Mouse (Mus musculus): ENCODE measurements around the gene Ltbp1. TPM values are rescaled to one million over a fixed set of nuclear protein-coding genes. Genes with fewer than 3 reads are reported as not detected.

Ltbp1 gene
- total and polyA plus RNA-seq, 3 experiments = 2.3 to 6.4 (median 2.5) TPM

DNA sequence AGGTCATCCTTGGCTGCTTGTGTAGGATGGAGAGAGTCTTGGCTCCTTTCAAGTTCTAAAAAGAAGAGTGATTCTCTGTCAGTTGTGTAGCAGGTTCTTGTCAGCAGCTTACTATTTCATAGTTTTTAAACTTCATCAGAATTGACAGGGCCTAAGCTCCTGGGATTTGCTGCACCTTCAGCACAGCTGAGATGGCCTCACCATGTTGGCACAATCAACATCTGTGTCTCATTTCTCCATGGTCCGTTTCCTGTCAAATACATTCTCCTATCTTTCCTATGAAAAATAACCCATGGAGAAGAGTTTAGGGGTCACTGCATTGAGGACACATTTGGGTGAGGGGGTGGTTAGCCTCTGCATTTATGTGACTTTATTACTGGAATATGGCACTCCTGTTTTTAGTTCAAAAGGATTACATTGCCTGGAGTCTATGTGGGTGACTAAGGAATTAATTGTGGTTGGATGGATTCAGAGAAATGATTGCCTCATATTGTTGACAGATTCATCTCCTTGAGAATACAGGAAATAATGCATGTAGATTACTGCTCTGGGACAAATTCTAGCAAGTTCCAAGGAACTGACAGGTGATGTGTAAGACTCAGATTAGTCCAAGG, 299.5 kb downstream of the Ltbp1 start:
- H3K4me2 ChIP-seq (ENCODE audit: insufficient read depth, low read depth, poor library complexity, severe bottlenecking) = no peak overlapping the region
- TF ChIP-seq JUND (conservative IDR thresholded peaks at IDR 0.05; ENCODE audit: low read depth, low read length) (no peak), MYC (IDR thresholded peaks at IDR 0.05; ENCODE audit: low read depth, low read length) (no peak)
- H3K9me3 ChIP-seq (replicated peaks; ENCODE audit: low read length) = no peaks in the 10 kb centered on the region
- in situ Hi-C loops (cut with MboI; ENCODE audit: low pct_ligation_motif_present, low pct_unique_long_range_greater_than_20kb, low sequenced_read_pairs) (no loop called here), dilution Hi-C loops (cut with MboI; ENCODE audit: extremely low pct_ligation_motif_present, extremely low pct_unique_long_range_greater_than_20kb, low sequenced_read_pairs) (no loop called here)
- no peak overlapping the region for H3K27ac ChIP-seq (ENCODE audit: insufficient read depth, low read depth)
- H3K4me1 ChIP-seq (ENCODE audit: control insufficient read depth in 1 of 2, insufficient read depth in 2 of 2) = 0 out of 4 replicates have a peak, but pooled peaks cover 0 to 2% of the 10 kb centered on the region in 2 experiments
- H3K9ac ChIP-seq (ENCODE audit: insufficient read depth, low read depth) = no peak overlapping the region
- H3K36me3 ChIP-seq (replicated peaks in 1 of 2; ENCODE audit: control insufficient read depth in 1 of 2, insufficient read depth in 1 of 2, low read length in 1 of 2) = no peaks in the 10 kb centered on the region
- no peaks in the 10 kb centered on the region for H3K27me3 ChIP-seq (replicated peaks)
- no peak for DNase-seq (ENCODE audit: extremely low read depth)
- no peak overlapping the region for H3K4me3 ChIP-seq (replicated peaks in 1 of 3; ENCODE audit: low read depth in 2 of 3, low read length in 2 of 3, poor library complexity in 1 of 3)
- no peaks in the 10 kb centered on the region for H3K79me2 ChIP-seq (replicated peaks; ENCODE audit: control insufficient read depth, extremely low read depth, insufficient read depth, poor library complexity, severe bottlenecking)

- TF ChIP-seq CHD2 (IDR thresholded peaks at IDR 0.05; ENCODE audit: low read length) (no peak), CHD1 (IDR thresholded peaks at IDR 0.05; ENCODE audit: low read depth, low read length) (no peak)
- 0 out of 4 replicates have a peak, but pooled peaks cover 0 to 2% of the 10 kb centered on the region in 2 experiments for H3K4me1 ChIP-seq (ENCODE audit: control insufficient read depth in 1 of 2, insufficient read depth in 2 of 2)
- no peaks in the 10 kb centered on the region for H3K79me2 ChIP-seq (replicated peaks; ENCODE audit: control insufficient read depth, extremely low read depth, insufficient read depth, poor library complexity, severe bottlenecking)
- DNase-seq (ENCODE audit: extremely low read depth) = no peak
- no peaks in the 10 kb centered on the region for H3K27me3 ChIP-seq (replicated peaks)
- H3K27ac ChIP-seq (ENCODE audit: insufficient read depth, low read depth) = no peak overlapping the region
- dilution Hi-C loops (cut with MboI; ENCODE audit: extremely low pct_ligation_motif_present, extremely low pct_unique_long_range_greater_than_20kb, low sequenced_read_pairs) = no loop called here
- no peak overlapping the region for H3K4me3 ChIP-seq (replicated peaks in 1 of 3; ENCODE audit: low read depth in 2 of 3, low read length in 2 of 3, poor library complexity in 1 of 3)
- no peak overlapping the region for H3K9ac ChIP-seq (ENCODE audit: insufficient read depth, low read depth)
- H3K4me2 ChIP-seq (ENCODE audit: insufficient read depth, low read depth, poor library complexity, severe bottlenecking) = no peak overlapping the region
- in situ Hi-C loops (cut with MboI; ENCODE audit: low pct_ligation_motif_present, low pct_unique_long_range_greater_than_20kb, low sequenced_read_pairs) = no loop called here
- H3K9me3 ChIP-seq (replicated peaks; ENCODE audit: low read length) = no peaks in the 10 kb centered on the region
- H3K36me3 ChIP-seq (replicated peaks in 1 of 2; ENCODE audit: control insufficient read depth in 1 of 2, insufficient read depth in 1 of 2, low read length in 1 of 2) = peaks cover 0 to 2% of the 10 kb centered on the region in 2 experiments
Measured at GRCm38 (mm10) chr17:75305714-75306113, 300.3 kb downstream of the Ltbp1 start.

- dilution Hi-C loops (cut with MboI; ENCODE audit: extremely low pct_ligation_motif_present, extremely low pct_unique_long_range_greater_than_20kb, low sequenced_read_pairs) (no loop called here), in situ Hi-C loops (cut with MboI; ENCODE audit: low pct_ligation_motif_present, low pct_unique_long_range_greater_than_20kb, low sequenced_read_pairs) (no loop called here)
- H3K36me3 ChIP-seq (replicated peaks in 1 of 2; ENCODE audit: control insufficient read depth in 1 of 2, insufficient read depth in 1 of 2, low read length in 1 of 2) = peaks cover 0 to 2% of the 10 kb centered on the region in 2 experiments
Measured at GRCm38 (mm10) chr17:75307070-75308011, 302.0 kb downstream of the Ltbp1 start.

More at GRCm38 (mm10) chr17:75307070-75308011, 302.0 kb downstream of the Ltbp1 start:
- no peak overlapping the region for H3K4me2 ChIP-seq (ENCODE audit: insufficient read depth, low read depth, poor library complexity, severe bottlenecking)
- H3K79me2 ChIP-seq (replicated peaks; ENCODE audit: control insufficient read depth, extremely low read depth, insufficient read depth, poor library complexity, severe bottlenecking) = no peaks in the 10 kb centered on the region
- no peak for DNase-seq (ENCODE audit: extremely low read depth)
- no peak for TF ChIP-seq CTCF (conservative IDR thresholded peaks at IDR 0.05 in 1 of 2, IDR thresholded peaks at IDR 0.05 in 1 of 2; ENCODE audit: low read depth in 2 of 2, low read length in 2 of 2)
- TF ChIP-seq KAT2A (IDR thresholded peaks at IDR 0.05; ENCODE audit: insufficient replicate concordance, low read length) = no peak
- TF ChIP-seq TCF12 (IDR thresholded peaks at IDR 0.05; ENCODE audit: low read depth, low read length) = no peak
- TF ChIP-seq TBP (conservative IDR thresholded peaks at IDR 0.05; ENCODE audit: low read depth, low read length) = no peak
- no peak for TF ChIP-seq NELFE (IDR thresholded peaks at IDR 0.05; ENCODE audit: low read depth, low read length)
- no peak for TF ChIP-seq SIN3A (IDR thresholded peaks at IDR 0.05; ENCODE audit: low read length)
- no peak for TF ChIP-seq RAD21 (IDR thresholded peaks at IDR 0.05; ENCODE audit: low read depth, low read length)
- TF ChIP-seq MEF2A (IDR thresholded peaks at IDR 0.05; ENCODE audit: borderline replicate concordance, low read depth, low read length) = no peak
- TF ChIP-seq MAZ (IDR thresholded peaks at IDR 0.05; ENCODE audit: low read depth, low read length) = no peak
- TF ChIP-seq PAX5 (IDR thresholded peaks at IDR 0.05; ENCODE audit: low read length) = no peak
- TF ChIP-seq MXI1 (IDR thresholded peaks at IDR 0.05; ENCODE audit: low read depth, low read length) = no peak
- no peak for TF ChIP-seq USF1 (IDR thresholded peaks at IDR 0.05; ENCODE audit: low read depth, low read length)
- no peak for TF ChIP-seq EP300 (IDR thresholded peaks at IDR 0.05; ENCODE audit: low read length)
- no peak for TF ChIP-seq JUN (IDR thresholded peaks at IDR 0.05; ENCODE audit: insufficient read depth, low read depth, low read length)
- no peak for TF ChIP-seq GABPA (IDR thresholded peaks at IDR 0.05; ENCODE audit: insufficient replicate concordance, low read depth, low read length)
- no peak overlapping the region for H3K27ac ChIP-seq (ENCODE audit: insufficient read depth, low read depth)
- no peaks in the 10 kb centered on the region for H3K27me3 ChIP-seq (replicated peaks)
- no peaks in the 10 kb centered on the region for H3K9me3 ChIP-seq (replicated peaks; ENCODE audit: low read length)
- no peak overlapping the region for H3K9ac ChIP-seq (ENCODE audit: insufficient read depth, low read depth)
- 0 out of 4 replicates have a peak, but pooled peaks cover 0 to 2% of the 10 kb centered on the region in 2 experiments for H3K4me1 ChIP-seq (ENCODE audit: control insufficient read depth in 1 of 2, insufficient read depth in 2 of 2)
- H3K4me3 ChIP-seq (replicated peaks in 1 of 3; ENCODE audit: low read depth in 2 of 3, low read length in 2 of 3, poor library complexity in 1 of 3) = no peak overlapping the region

Data from CH12.LX (cell line).